Mouse (Mus musculus) urinary bladder, postnatal 14 days (tissue): Measurements from ENCODE around the gene Zfp600.
"Not testable (repeated sequence)": the region's sequence is repeated elsewhere in the genome, so short reads cannot be mapped to it uniquely, and the experiment has no call there.

Experiments
- DNase-seq: peaks from one replicate; pipeline ENCODE4 v3.0.0; 2021; ENCODE audit warnings: low spot score

Gene Zfp600

GRCm38 (mm10) chr4:146156524-146156923 lies at the start of gene Zfp600:
Zfp600 (plus strand) TSS chr4:146156824.
- not testable (repeated sequence) for DNase-seq

- DNase-seq, result not testable (repeated sequence)
These were observed 6.3 kb downstream of the Zfp600 start for GRCm38 (mm10) chr4:146162893-146163292.

- not testable (repeated sequence) for DNase-seq
These were observed 10.7 kb downstream of the Zfp600 start for GRCm38 (mm10) chr4:146167202-146167832.

GRCm38 (mm10) chr4:146167879-146168532 lies 11.4 kb downstream of the Zfp600 start:
- DNase-seq, result peak; percentile 4

GRCm38 (mm10) chr4:146168730-146169215 lies 12.1 kb downstream of the Zfp600 start:
- not testable (repeated sequence) for DNase-seq

GRCm38 (mm10) chr4:146173378-146174226 lies 17.0 kb downstream of the Zfp600 start:
- DNase-seq, result peak; percentile 33

GRCm38 (mm10) chr4:146204357-146204756 lies 47.7 kb downstream of the Zfp600 start:
- DNase-seq, result not testable (repeated sequence)

- not testable (repeated sequence) for DNase-seq
These were observed 82.9 kb downstream of the Zfp600 start for GRCm38 (mm10) chr4:146239252-146240244.

GRCm38 (mm10) chr4:146242119-146242518 lies 85.5 kb downstream of the Zfp600 start:
- DNase-seq, result not testable (repeated sequence)
